Mouse (Mus musculus) gastrocnemius, postnatal 36 days (tissue): Measurements from ENCODE around the gene Zfhx2. TPM values are rescaled to one million over a fixed set of nuclear protein-coding genes. Genes with fewer than 3 reads are reported as not detected.

ENCODE experiments used
- DNase-seq, 2 experiments: peaks; one replicate each; pipeline ENCODE4 v3.0.0; 2022
- intact Hi-C: fragments of 180-260 bp; cut with DNase I; formaldehyde crosslinking; loops from one replicate; pipeline ENCODE4 v1.15.1; 2025
- total RNA-seq, 2 experiments: library from RNA; stranded (reverse); gene quantifications; 2 replicates each; pipeline ENCODE4 v1.2.3; 2021

The Zfhx2 gene
- total RNA-seq, 2 experiments from 2014 or later: 3.5 to 3.7 TPM

- DNase-seq: no peak
- intact Hi-C loops: loop anchor here (2.0 kb wide), 1 partner anchor 114 kb away; no protein-coding TSS in a partner anchor
These were observed 77.5 kb downstream of the Zfhx2 start for GRCm38 (mm10) chr14:55014591-55014990.

- intact Hi-C loops: no loop called here
- no peak for DNase-seq
These were observed 81.0 kb downstream of the Zfhx2 start for GRCm38 (mm10) chr14:55011116-55011515.

Other genes starting within 250 kb of the Zfhx2 start
- 1 to 10 TPM; 2.6 to 4.0 TPM for gene Homez, start 221.4 kb downstream of the Zfhx2 start, total RNA-seq
- 1 to 10 TPM; 2.9 to 3.0 TPM for gene Ppp1r3e, start 214.8 kb downstream of the Zfhx2 start, total RNA-seq
- 10 to 100 TPM; 20.9 to 25.9 TPM for gene Bcl2l2, start 208.9 kb downstream of the Zfhx2 start, total RNA-seq
- not detected for gene Gm20521, start 208.9 kb downstream of the Zfhx2 start, total RNA-seq
- 10 to 100 TPM; 51.0 to 53.2 TPM for gene Pabpn1, start 199.8 kb downstream of the Zfhx2 start, total RNA-seq
- gene Slc22a17, start 179.2 kb downstream of the Zfhx2 start, total RNA-seq: 1 to 10 TPM; 1.6 to 1.7 TPM
- 1 to 10 TPM; 2.1 to 2.5 TPM for gene Efs, start 166.2 kb downstream of the Zfhx2 start, total RNA-seq
- gene Il25, start 159.6 kb downstream of the Zfhx2 start, total RNA-seq: not detected
- under 1 TPM in 1 of 2 experiments, not detected in 1; 0.42 TPM for gene Cmtm5, start 156.1 kb downstream of the Zfhx2 start, total RNA-seq
- gene Myh6, start 125.4 kb downstream of the Zfhx2 start, total RNA-seq: 100 to 1,000 TPM in 1 of 2 experiments, 10 to 100 TPM in 1; 40.5 to 246 TPM
- gene Gm17428, start 115.4 kb downstream of the Zfhx2 start, total RNA-seq: not detected
- gene Myh7, start 97.7 kb downstream of the Zfhx2 start, total RNA-seq: 1,000 to 10,000 TPM in 1 of 2 experiments, 100 to 1,000 TPM in 1; 194 to 1,204 TPM
- gene Ngdn, start 76.9 kb downstream of the Zfhx2 start, total RNA-seq: 10 to 100 TPM; 13.9 to 18.1 TPM
- gene Thtpa, start 2.5 kb upstream of the Zfhx2 start, total RNA-seq: 10 to 100 TPM; 10.1 to 13.6 TPM
- 1 to 10 TPM; 4.0 to 5.1 TPM for gene Ap1g2, start 14.3 kb upstream of the Zfhx2 start, total RNA-seq
- under 1 TPM; 0.17 to 0.23 TPM for gene Jph4, start 24.6 kb upstream of the Zfhx2 start, total RNA-seq
- gene Dhrs2, start 129.7 kb upstream of the Zfhx2 start, total RNA-seq: not detected